Mouse (Mus musculus): Measurements from ENCODE around the gene Prex1.

DNA sequence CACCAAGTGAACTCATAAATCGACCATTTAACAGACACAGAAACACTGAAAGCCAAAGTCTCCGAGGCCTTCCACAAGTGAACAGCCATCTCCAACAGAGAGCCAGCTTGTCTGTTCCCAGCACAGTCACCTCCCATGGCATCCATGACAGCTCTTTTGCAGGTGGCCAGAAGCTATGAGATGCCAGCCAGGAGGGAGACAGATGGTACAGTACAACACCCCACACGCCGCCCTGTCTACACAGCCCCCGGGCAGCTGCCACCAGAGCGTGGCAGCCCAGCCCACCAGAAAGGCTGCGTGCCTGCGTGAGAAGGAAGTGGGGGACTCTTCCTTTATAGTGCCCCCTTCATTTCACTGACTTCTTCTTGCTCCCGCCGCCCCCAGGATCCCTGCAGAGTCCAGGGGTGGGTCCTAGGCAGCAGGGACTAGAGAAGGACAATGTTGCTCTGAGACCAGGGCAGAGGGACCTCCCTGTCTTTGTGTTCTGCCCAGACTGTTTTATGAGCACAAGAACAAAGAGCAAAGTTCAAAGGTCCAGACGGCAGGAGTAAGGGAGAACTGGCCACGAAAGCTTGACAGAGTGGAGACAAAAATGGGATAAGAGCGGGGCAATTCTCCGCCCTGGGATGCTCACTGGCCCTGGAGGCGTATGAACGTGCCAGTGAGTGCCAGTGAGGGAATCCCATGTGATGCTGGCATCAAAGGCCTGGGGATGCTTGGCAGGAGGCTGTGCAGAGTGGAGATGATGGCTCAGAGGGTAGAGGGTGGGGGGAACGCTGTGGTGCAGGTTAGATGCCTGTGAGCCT lies 76.6 kb downstream of the Prex1 start:
- TF ChIP-seq CTCF (IDR thresholded peaks at IDR 0.05; ENCODE audit: control insufficient read depth, insufficient read depth, low read length) (no peak), POLR2A (IDR thresholded peaks at IDR 0.05; ENCODE audit: borderline replicate concordance, control insufficient read depth, low read depth, low read length) (no peak)

All from bone marrow, adult 2 months (tissue).